Mouse (Mus musculus): Measurements from ENCODE around the gene Fbxo11.

- TF ChIP-seq CTCF (IDR thresholded peaks at IDR 0.05) (no peak), EP300 (IDR thresholded peaks at IDR 0.05; ENCODE audit: insufficient read depth, low read depth, low read length) (no peak), POLR2A (IDR thresholded peaks at IDR 0.05; ENCODE audit: insufficient read depth, low read depth, low read length) (no peak)
Observed at GRCm38 (mm10) chr17:88023924-88024323, 41.2 kb downstream of the Fbxo11 start.
